Mouse (Mus musculus): ENCODE data around the gene Cdc42bpg.

Cdc42bpg gene

DNA sequence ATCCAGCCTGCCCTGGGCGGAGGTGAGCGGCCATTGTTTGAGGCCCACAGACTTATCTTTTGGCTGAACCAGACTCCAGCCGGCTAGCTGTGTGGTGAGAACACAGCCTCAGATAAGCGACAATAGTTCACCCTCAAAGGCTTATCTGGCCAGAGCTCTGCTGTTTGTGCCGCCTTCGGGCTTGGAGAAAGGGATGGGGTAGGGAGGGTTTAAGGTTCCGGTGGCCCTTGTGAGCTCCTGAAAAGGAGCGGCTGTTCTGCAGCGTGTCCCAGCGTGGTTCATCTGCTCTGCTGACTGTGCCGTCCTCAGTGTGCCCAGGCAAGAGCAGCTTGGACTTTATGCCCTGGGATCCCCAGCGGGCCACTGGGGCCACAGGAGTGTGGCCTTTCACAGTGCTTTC, 21.8 kb upstream of the Cdc42bpg start:
- CTCF ChIA-PET = interaction anchor here in 3 of 4 experiments (0.6 to 4.5 kb wide), 4 partner anchors 7 to 20 kb away, joined by 3 to 37 read pairs (median 6); partner anchors contain the start of gene Ehd1 (in 1 of the 3)
- POLR2A ChIA-PET = interaction anchor here in 2 of 4 experiments (0.8 to 34.9 kb wide), 13 partner anchors 7 to 630 kb away, joined by 3 to 829 read pairs (median 5); partner anchors contain the start of genes Arl2 (in 1 of the 2) and Ehd1 (in 1 of the 2)

DNA sequence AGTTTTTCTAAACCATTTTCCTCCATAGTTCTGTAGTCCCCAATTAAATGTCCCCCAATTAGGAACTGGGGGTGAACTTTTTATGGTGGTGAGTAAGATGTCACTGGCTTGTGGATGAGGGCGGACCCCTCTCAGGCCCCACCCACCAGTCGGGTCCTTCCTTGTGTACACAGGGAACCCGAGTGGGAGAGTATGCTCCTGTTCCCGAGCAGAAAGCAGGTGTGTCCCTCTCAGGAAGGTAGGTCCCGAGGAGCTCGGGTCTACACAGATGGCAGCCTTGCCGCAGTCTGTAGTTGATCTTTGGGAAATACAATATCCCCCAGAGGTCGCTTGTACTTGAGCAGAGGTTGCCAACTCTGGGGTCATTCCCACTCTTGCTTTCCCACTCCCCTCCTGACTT, 21.0 kb upstream of the Cdc42bpg start:
- POLR2A ChIA-PET = interaction anchor here in 3 of 4 experiments (1.1 to 34.9 kb wide), 10 partner anchors 7 to 144 kb away, joined by 3 to 829 read pairs (median 6); partner anchors contain the start of genes Arl2 (in 1 of the 3), Cdc42bpg (in 1 of the 3), Ehd1 (in 1 of the 3) and Sf1 (in 1 of the 3)
- CTCF ChIA-PET = interaction anchor here in 1 of 4 experiments (4.5 kb wide), 1 partner anchor 8 kb away, joined by 37 read pairs; the partner anchor contains the start of gene Ehd1

- POLR2A ChIA-PET = interaction anchor here in 3 of 4 experiments (0.9 to 34.9 kb wide), 15 partner anchors 8 to 144 kb away, joined by 3 to 829 read pairs (median 4); partner anchors contain the start of genes Ehd1 (in 3 of the 3), Sf1 (in 2 of the 3) and Cdc42bpg (in 1 of the 3)
- CTCF ChIA-PET = interaction anchor here in 3 of 4 experiments (0.6 to 4.5 kb wide), 5 partner anchors 8 to 291 kb away, joined by 3 to 37 read pairs (median 3); partner anchors contain the start of gene Ehd1 (in 1 of the 3)
These were observed 20.4 kb upstream of the Cdc42bpg start for GRCm38 (mm10) chr19:6285632-6286433.

DNA sequence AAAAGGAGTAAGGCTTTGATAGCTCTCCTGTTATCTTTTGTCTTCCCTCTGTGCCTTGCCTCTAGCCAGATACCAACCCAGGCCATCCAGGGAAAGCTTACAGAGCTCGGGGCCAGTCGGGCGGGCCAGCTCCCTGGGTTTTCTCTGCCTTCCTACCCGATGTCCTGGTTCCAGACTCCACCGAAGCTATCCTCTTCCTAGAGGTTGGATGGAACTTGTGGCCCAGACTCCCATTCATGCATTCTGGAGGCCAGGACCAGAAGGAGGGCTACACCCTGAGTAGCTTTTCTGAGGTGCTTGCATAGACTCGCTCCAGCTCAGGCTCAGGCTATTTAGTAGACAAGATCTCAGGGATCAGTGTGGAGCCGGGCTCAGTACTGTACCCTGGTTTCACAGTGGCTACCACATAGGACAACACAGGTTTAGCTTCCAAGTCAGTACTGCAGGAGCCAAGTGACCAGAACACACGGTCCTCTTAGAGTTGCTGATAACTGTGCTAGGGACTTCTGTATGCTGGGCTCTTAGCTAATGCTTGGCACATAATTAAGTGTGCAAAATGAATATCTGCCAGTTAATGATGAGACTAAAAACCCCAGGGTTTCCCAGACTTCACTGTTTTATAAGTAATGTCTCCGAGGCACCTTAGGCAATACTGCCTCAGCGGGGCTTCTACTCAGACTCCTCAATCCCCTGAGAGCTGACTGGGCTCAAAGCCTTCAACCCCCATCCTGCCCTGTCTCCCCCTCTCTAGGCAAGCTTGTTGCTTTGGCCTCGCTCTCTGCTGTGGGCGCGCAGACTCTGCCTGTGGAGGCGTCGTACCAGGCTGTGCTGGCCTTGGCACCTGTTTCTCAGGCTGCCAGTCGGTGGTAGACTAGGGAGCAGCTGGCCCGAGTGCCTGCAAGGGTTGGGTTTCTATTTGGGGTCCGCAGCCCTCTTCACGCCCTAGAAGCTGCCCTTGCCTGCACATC, 19.5 kb upstream of the Cdc42bpg start:
- CTCF ChIA-PET = interaction anchor here in 3 of 4 experiments (0.6 to 4.5 kb wide), 6 partner anchors 8 to 290 kb away, joined by 3 to 37 read pairs (median 3); partner anchors contain the start of gene Ehd1 (in 1 of the 3)
- POLR2A ChIA-PET = interaction anchor here (0.5 to 34.9 kb wide), 23 partner anchors 9 to 924 kb away, joined by 3 to 829 read pairs (median 4); partner anchors contain the start of genes Ehd1 (in 3 of the 4), Sf1 (in 2 of the 4), Cdc42bpg (in 1 of the 4) and Gpha2 (in 1 of the 4)

DNA sequence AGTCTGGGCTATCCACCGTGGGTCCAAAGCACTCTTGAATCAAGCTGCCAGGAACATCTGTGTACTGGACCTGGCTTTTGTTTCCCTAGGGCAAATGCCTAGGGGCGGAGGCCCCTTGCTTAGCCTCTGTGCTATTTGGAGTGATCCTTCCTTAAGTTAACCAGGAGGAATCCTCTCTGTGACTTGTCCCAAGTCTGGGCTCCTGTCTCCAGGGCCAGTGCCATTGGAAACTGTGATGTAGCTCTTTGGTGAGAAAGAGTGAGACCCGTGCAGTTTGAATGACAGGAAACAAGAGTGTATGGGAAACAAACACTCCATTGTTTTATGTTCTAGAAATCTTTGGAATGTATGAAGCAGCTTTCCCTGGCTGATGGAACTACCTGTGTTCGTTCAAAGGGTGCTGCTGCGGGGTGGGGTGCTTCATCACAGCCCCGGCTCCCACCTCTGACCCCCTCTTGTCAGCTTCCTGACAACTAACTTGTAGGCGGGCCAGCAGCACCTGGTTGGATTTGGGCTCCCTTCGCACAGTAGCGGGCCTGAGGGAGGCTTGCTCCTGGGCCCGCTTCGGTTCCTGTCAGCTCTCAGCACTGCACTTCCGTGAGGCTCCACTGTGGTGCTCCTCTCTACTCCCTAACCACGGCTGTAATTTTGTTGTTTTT, 17.9 kb upstream of the Cdc42bpg start:
- POLR2A ChIA-PET = interaction anchor here in 3 of 4 experiments (0.6 to 34.9 kb wide), 11 partner anchors 7 to 683 kb away, joined by 3 to 829 read pairs (median 6); partner anchors contain the start of genes Ehd1 (in 3 of the 3), Cdc42bpg (in 1 of the 3), Men1 (in 1 of the 3) and Sac3d1 (in 1 of the 3)
- CTCF ChIA-PET = interaction anchor here in 2 of 4 experiments (0.6 to 4.5 kb wide), 7 partner anchors 11 to 213 kb away, joined by 3 to 37 read pairs (median 3); partner anchors contain the start of genes Cdc42bpg (in 1 of the 2) and Ehd1 (in 1 of the 2)

DNA sequence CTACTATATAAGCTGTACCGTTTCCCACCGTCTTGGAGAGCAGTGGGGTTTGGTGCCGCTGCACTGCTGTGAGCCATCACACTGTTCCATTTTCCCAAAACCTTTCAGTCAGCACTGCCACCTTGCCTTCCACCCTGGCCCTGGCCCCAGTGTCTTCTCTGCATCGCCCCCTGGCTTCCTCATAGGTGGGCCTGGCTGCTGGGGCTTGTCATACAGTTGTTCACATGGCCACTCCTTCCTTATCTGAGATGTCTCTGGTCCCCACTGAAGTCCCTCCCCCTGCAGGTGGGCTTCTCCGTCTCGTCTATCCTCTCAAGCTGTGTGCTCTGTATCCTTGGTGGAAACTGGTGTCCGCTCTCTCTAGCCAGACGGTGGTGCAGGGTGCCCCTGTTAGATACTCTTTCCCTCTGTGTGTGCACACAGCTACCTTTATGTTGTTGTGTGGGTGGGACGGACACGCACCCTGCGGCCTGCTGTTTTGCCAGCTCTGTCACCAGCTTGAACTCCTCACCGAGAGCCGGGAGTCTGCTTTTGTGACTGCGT, 16.5 kb upstream of the Cdc42bpg start:
- ChIA-PET CTCF (interaction anchor here in 3 of 4 experiments (0.9 to 2.9 kb wide), 8 partner anchors 10 to 50 kb away, joined by 3 to 17 read pairs (median 4); partner anchors contain the start of genes Cdc42bpg (in 1 of the 3) and Ehd1 (in 1 of the 3)), POLR2A (interaction anchor here in 3 of 4 experiments (0.7 to 34.9 kb wide), 10 partner anchors 6 to 448 kb away, joined by 3 to 829 read pairs (median 8); partner anchors contain the start of genes Ehd1 (in 2 of the 3) and Sf1 (in 1 of the 3))

GRCm38 (mm10) chr19:6290720-6291116, 15.5 kb upstream of the Cdc42bpg start:
- CTCF ChIA-PET = interaction anchor here (0.7 to 2.9 kb wide), 16 partner anchors 8 to 41 kb away, joined by 3 to 17 read pairs (median 4); partner anchors contain the start of genes Cdc42bpg (in 2 of the 4) and Ehd1 (in 1 of the 4)
- POLR2A ChIA-PET = interaction anchor here (0.6 to 34.9 kb wide), 24 partner anchors 5 to 449 kb away, joined by 3 to 829 read pairs (median 5); partner anchors contain the start of genes Ehd1 (in 3 of the 4), Atg2a (in 2 of the 4), Cdc42bpg (in 2 of the 4) and Frmd8 (in 1 of the 4)

- ChIA-PET POLR2A (interaction anchor here (0.6 to 34.9 kb wide), 32 partner anchors 5 to 448 kb away, joined by 3 to 829 read pairs (median 5); partner anchors contain the start of genes Ehd1 (in 3 of the 4), Atg2a (in 2 of the 4), Cdc42bpg (in 2 of the 4) and Arl2 (in 1 of the 4)), CTCF (interaction anchor here (0.6 to 2.9 kb wide), 18 partner anchors 8 to 40 kb away, joined by 3 to 17 read pairs (median 4); partner anchors contain the start of genes Cdc42bpg (in 2 of the 4) and Ehd1 (in 1 of the 4))
These were observed 15.0 kb upstream of the Cdc42bpg start for GRCm38 (mm10) chr19:6291117-6291781.

DNA sequence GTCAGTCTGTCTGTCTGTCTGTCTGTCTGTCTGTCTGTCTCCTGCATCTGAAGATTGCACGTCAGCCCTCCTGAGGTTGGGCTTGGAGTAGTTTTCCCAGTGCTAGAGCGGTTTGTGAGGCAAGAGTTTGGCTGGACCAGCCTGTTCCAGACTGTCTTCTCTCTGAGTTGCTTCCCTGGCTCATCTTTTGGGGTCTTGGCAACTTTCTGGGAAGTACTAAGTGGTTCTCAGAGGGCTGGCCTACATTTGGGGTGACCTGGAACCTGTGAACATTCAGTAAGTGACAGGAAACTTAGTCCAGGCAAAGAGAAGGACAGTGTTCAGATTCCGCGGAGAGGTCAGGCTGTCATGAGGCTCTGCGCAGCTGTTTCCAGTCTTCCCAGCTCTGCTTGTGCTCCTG, 14.0 kb upstream of the Cdc42bpg start:
- POLR2A ChIA-PET = interaction anchor here in 3 of 4 experiments (0.6 to 34.9 kb wide), 17 partner anchors 4 to 290 kb away, joined by 3 to 829 read pairs (median 6); partner anchors contain the start of genes Ehd1 (in 3 of the 3), Arl2 (in 1 of the 3), Sf1 (in 1 of the 3) and Snx15 (in 1 of the 3)
- CTCF ChIA-PET = interaction anchor here in 2 of 4 experiments (1.1 to 2.9 kb wide), 6 partner anchors 11 to 39 kb away, joined by 4 to 17 read pairs (median 8); partner anchors contain the start of gene Ehd1 (in 1 of the 2)

DNA sequence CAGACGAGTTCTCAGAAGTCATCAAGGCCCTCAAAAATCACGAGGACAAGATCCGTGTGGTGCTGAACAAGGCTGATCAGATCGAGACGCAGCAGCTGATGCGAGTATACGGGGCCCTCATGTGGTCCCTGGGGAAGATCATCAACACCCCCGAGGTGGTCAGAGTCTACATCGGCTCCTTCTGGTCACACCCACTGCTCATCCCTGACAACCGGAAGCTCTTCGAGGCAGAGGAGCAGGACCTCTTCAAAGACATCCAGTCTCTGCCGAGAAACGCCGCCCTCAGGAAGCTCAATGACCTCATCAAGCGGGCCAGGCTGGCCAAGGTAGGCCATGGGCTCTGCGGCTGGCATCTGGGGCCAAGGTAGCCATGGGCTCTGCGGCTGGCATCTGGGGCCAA, 12.0 kb upstream of the Cdc42bpg start:
- ChIA-PET CTCF (interaction anchor here in 2 of 4 experiments (0.7 to 2.4 kb wide), 9 partner anchors 10 to 46 kb away, joined by 3 to 5 read pairs (median 4); partner anchors contain the start of genes Cdc42bpg (in 2 of the 2), Ehd1 (in 2 of the 2) and Map4k2 (in 1 of the 2)), POLR2A (interaction anchor here in 2 of 4 experiments (0.6 to 34.9 kb wide), 9 partner anchors 1 to 264 kb away, joined by 3 to 829 read pairs (median 6); partner anchors contain the start of genes Ehd1 (in 2 of the 2) and Sf1 (in 1 of the 2))

GRCm38 (mm10) chr19:6296551-6297210, 9.6 kb upstream of the Cdc42bpg start:
- CTCF ChIA-PET = interaction anchor here in 3 of 4 experiments (0.5 to 3.2 kb wide), 8 partner anchors 10 to 77 kb away, joined by 3 to 14 read pairs (median 6); partner anchors contain the start of genes Cdc42bpg (in 2 of the 3), Ehd1 (in 2 of the 3) and Men1 (in 1 of the 3)
- POLR2A ChIA-PET = interaction anchor here in 3 of 4 experiments (0.6 to 20.4 kb wide), 17 partner anchors 10 to 229 kb away, joined by 3 to 829 read pairs (median 4); partner anchors contain the start of genes Cdc42bpg (in 2 of the 3), Ehd1 (in 2 of the 3), Atg2a (in 1 of the 3) and Map4k2 (in 1 of the 3)

- CTCF ChIA-PET = interaction anchor here (0.6 to 3.2 kb wide), 14 partner anchors 9 to 78 kb away, joined by 3 to 14 read pairs (median 4); partner anchors contain the start of genes Cdc42bpg (in 3 of the 4), Ehd1 (in 3 of the 4) and Men1 (in 1 of the 4)
- POLR2A ChIA-PET = interaction anchor here in 3 of 4 experiments (0.6 to 20.4 kb wide), 26 partner anchors 9 to 342 kb away, joined by 3 to 829 read pairs (median 4); partner anchors contain the start of genes Ehd1 (in 2 of the 3), Atg2a (in 1 of the 3), Cdc42bpg (in 1 of the 3) and Map4k2 (in 1 of the 3)
These were observed 8.6 kb upstream of the Cdc42bpg start for GRCm38 (mm10) chr19:6297641-6298040.

DNA sequence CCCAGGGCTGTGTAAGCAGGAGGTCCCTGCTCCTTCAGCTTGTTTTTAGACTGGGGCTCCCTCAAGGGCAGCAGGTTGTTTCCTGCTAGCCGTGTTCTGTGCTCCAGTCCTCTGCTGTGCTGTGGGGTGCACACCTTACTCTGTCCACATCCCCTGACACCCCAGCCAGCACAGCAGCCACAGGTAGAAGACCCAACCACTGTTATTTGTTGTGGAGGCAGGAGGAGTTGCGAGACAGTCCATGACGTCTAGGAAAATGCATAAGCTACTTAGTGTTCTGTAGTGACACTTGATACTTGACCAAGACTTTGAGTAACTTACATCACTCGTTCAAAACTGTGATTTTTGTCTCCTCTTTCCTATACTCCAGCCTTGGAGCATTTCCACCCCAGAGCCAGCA, 7.3 kb upstream of the Cdc42bpg start:
- ChIA-PET POLR2A (interaction anchor here in 3 of 4 experiments (0.6 to 20.4 kb wide), 17 partner anchors 7 to 272 kb away, joined by 3 to 829 read pairs (median 4); partner anchors contain the start of genes Ehd1 (in 2 of the 3), Arl2 (in 1 of the 3), Cdca5 (in 1 of the 3) and Snx15 (in 1 of the 3)), CTCF (interaction anchor here in 2 of 4 experiments (0.6 to 7.0 kb wide), 4 partner anchors 8 to 424 kb away, joined by 3 to 63 read pairs (median 4); partner anchors contain the start of gene Frmd8 (in 1 of the 2))

Measured in embryonic stem cell, embryonic (primary cell).